Mouse (Mus musculus) right cerebral cortex, postnatal 25 days (tissue): ENCODE measurements around the gene Nsg2.

Experiments
- DNase-seq: peaks from one replicate; pipeline ENCODE4 v3.0.0; 2022

Nsg2 gene

GRCm38 (mm10) chr11:32013014-32013427, 12.8 kb downstream of the Nsg2 start:
- DNase-seq: no peak

GRCm38 (mm10) chr11:32013561-32013960, 13.3 kb downstream of the Nsg2 start:
- DNase-seq: no peak

- no peak for DNase-seq
Observed at GRCm38 (mm10) chr11:32018201-32018600, 17.9 kb downstream of the Nsg2 start.

- no peak for DNase-seq
Observed at GRCm38 (mm10) chr11:32020031-32020965, 20.0 kb downstream of the Nsg2 start.

GRCm38 (mm10) chr11:32026634-32027033, 26.4 kb downstream of the Nsg2 start:
- DNase-seq: no peak

GRCm38 (mm10) chr11:32027474-32028342, 27.4 kb downstream of the Nsg2 start:
- peak; percentile 55 for DNase-seq

GRCm38 (mm10) chr11:32028605-32029004, 28.3 kb downstream of the Nsg2 start:
- no peak for DNase-seq

GRCm38 (mm10) chr11:32029356-32029755, 29.1 kb downstream of the Nsg2 start:
- DNase-seq: no peak

GRCm38 (mm10) chr11:32031396-32031795, 31.1 kb downstream of the Nsg2 start:
- DNase-seq: no peak

- DNase-seq: no peak
Observed at GRCm38 (mm10) chr11:32032053-32032452, 31.8 kb downstream of the Nsg2 start.

- DNase-seq: no peak
Observed at GRCm38 (mm10) chr11:32035831-32036230, 35.6 kb downstream of the Nsg2 start.

GRCm38 (mm10) chr11:32039656-32040055, 39.4 kb downstream of the Nsg2 start:
- no peak for DNase-seq

GRCm38 (mm10) chr11:32057389-32057788, 57.1 kb downstream of the Nsg2 start:
- no peak for DNase-seq

GRCm38 (mm10) chr11:32057861-32058260, 57.6 kb downstream of the Nsg2 start:
- no peak for DNase-seq

GRCm38 (mm10) chr11:32061020-32061419, 60.8 kb downstream of the Nsg2 start:
- DNase-seq: no peak

GRCm38 (mm10) chr11:32061874-32062273, 61.6 kb downstream of the Nsg2 start:
- peak; percentile 53 for DNase-seq

GRCm38 (mm10) chr11:32063775-32064510, 63.7 kb downstream of the Nsg2 start:
- DNase-seq: no peak

- no peak for DNase-seq
Observed at GRCm38 (mm10) chr11:32064511-32064862, 64.2 kb downstream of the Nsg2 start.

GRCm38 (mm10) chr11:32068736-32069490, 68.7 kb downstream of the Nsg2 start:
- no peak for DNase-seq

GRCm38 (mm10) chr11:32075163-32075562, 74.9 kb downstream of the Nsg2 start:
- no peak for DNase-seq

GRCm38 (mm10) chr11:32083462-32083861, 83.2 kb downstream of the Nsg2 start:
- DNase-seq: peak; percentile 56

GRCm38 (mm10) chr11:32086525-32086924, 86.3 kb downstream of the Nsg2 start:
- DNase-seq: no peak
